Mouse (Mus musculus) colon, adult 2 months (tissue): ENCODE measurements around the gene Pet2. TPM values are rescaled to one million over a fixed set of nuclear protein-coding genes. Genes with fewer than 3 reads are reported as not detected.

Experiments used
- polyA plus RNA-seq: library from polyadenylated mRNA; depleted of rRNA; stranded (reverse); fragments of >200 nt; gene quantifications from 2 replicates; pipeline ENCODE4 v1.2.3, GENCODE M21; 2012; rRNA removed

Gene Pet2
- not detected in 2 replicates for polyA plus RNA-seq

GRCm38 (mm10) chrX:89409589-89409988, at the start of gene Pet2:
TSS of gene Pet2 (minus strand) at chrX:89409689.

